Comparison of ENCODE assay signal across 9 mouse cellular contexts in the genomic region with DNA sequence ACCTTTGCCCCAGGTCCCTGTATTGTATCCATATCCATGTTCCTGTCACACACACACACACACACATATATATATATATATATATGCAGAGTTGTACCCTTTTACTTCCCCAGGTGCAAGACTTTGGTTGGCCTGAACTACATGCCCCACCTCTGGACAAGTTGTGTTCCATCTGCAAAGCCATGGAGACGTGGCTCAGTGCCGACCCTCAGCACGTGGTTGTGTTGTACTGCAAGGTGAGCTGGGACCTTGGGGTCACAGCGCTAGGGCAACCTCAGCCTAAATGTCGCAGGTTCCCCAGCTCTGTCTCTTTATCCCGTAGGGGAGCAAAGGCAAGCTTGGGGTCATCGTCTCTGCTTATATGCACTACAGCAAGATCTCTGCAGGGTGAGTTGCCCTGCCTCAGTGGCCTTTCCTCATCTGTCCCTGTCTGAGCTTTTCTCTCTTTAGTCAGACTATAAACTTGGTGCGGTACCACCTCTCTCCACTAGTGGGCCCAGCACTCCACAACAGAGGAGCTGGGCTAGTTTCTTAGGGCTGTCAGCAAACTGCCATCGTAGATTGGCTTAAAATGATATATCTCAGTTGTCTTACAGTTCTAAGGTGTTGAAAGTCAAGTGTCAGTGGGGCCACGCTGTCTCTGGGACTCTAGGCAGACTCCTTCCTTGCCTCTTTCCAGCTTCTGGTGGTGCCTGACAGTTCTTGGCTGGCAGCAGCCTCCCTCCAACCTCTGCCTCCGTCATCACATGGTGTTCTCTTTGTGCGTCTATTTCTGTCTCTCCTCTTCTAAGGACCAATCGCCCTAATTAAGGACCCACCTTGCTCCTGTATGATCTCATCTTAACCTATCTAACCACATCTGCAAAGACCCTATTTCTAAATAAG. TPM values are rescaled to one million over a fixed set of nuclear protein-coding genes. Genes with fewer than 3 reads are reported as not detected.
A peak's percentile ranks its signal among the peaks of the same experiment; 100 is the strongest.
DNase-seq lines count a peak whose midpoint lies in the region; ATAC-seq and TF ChIP-seq lines count a peak whose summit lies in the region.
"Had no signal": no experiment of that assay in that cellular context is flagged by ENCODE, and none has a peak within 500 bp of the region (broad histone marks: within the 10 kb centered on the region; RNA-seq: fewer than 3 reads in every experiment).

No protein-coding gene starts in this region.

- no peaks in the 10 kb centered on the region for H3K9me3 ChIP-seq in G1E (replicated peaks)
- H3K9me3 ChIP-seq in intestine, embryonic 14.5 days (ENCODE audit: control insufficient read depth, low read length), result no peaks in the 10 kb centered on the region
- no peaks in the 10 kb centered on the region for H3K9me3 ChIP-seq in liver, postnatal 0 days (ENCODE audit: low read length)
- H3K9me3 ChIP-seq: megakaryocyte, embryonic 14.5 days had no signal

- no peak overlapping the region; the same call in 1 of the 2 replicates for H3K4me2 ChIP-seq in intestine, embryonic 14.5 days (ENCODE audit: low read length)
- 0 out of 2 replicates have a peak overlapping the region, but pooled peaks have one; percentile 64 for H3K4me2 ChIP-seq in liver, postnatal 0 days (ENCODE audit: low read depth, low read length)

- TF ChIP-seq EP300 in liver, postnatal 0 days (IDR thresholded peaks at IDR 0.05; ENCODE audit: low read depth), result no peak

- TF ChIP-seq CTCF in G1E (IDR thresholded peaks at IDR 0.05; ENCODE audit: low read depth, low read length), result peak; percentile 85
- peak; percentile 84 for TF ChIP-seq CTCF in liver, postnatal 0 days (IDR thresholded peaks at IDR 0.05; ENCODE audit: low read depth)

- ATAC-seq in G1E (ENCODE audit: extremely low read depth, insufficient number of reproducible peaks, low FRiP score, poor library complexity, severe bottlenecking), result 0 out of 2 replicates have a peak, but pooled peaks have one; percentile 24
- no peak for ATAC-seq in intestine, embryonic 14.5 days (replicated peaks; ENCODE audit: low FRiP score, low TSS enrichment, low read depth)
- ATAC-seq in liver, postnatal 0 days, result no peak
- ATAC-seq in neutrophil, adult 5-6 weeks (ENCODE audit: extremely low read depth, insufficient number of reproducible peaks, low FRiP score, poor library complexity, severe bottlenecking), result peak; percentile 43; the same call in 1 of the 2 replicates

- DNase-seq in heart, adult 18-20 months, result peak; percentile 55 to 84
- DNase-seq in heart, postnatal 25 days (ENCODE audit: low spot score), result no peak
- peak; percentile 66 for DNase-seq in G1E (ENCODE audit: low spot score)
- peak; percentile 82 for DNase-seq in cerebellum, adult 8-10 months
- peak; percentile 59 to 71 for DNase-seq in frontal cortex, postnatal 25 days (ENCODE audit: low spot score in 2 of 2)
- peak; percentile 87 for DNase-seq in intestine, embryonic 14.5 days (ENCODE audit: low spot score)
- peak; percentile 78 for DNase-seq in liver, postnatal 0 days

- intact Hi-C loops in heart, postnatal 25 days (cut with DNase I), result loop anchor here (1.0 to 10.0 kb wide), 2 partner anchors 38 to 297 kb away; a partner anchor contains a TSS

- WGBS in intestine, embryonic 14.5 days, result 49% methylated on average over 13 of the region's 13 CpGs
- WGBS in liver, postnatal 0 days (ENCODE audit: insufficient replicate concordance), result 43% methylated on average over 13 of the region's 13 CpGs

- H3K9ac ChIP-seq in intestine, embryonic 14.5 days (ENCODE audit: low read length), result no peak overlapping the region
- no peak overlapping the region for H3K9ac ChIP-seq in liver, postnatal 0 days (replicated peaks)

- H3K27me3 ChIP-seq in G1E (ENCODE audit: insufficient read depth, low read length), result peaks cover 79% of the 10 kb centered on the region
- no peaks in the 10 kb centered on the region for H3K27me3 ChIP-seq in intestine, embryonic 14.5 days (replicated peaks; ENCODE audit: control insufficient read depth, insufficient read depth, low read length)
- 0 out of 2 replicates have a peak, but pooled peaks cover 8% of the 10 kb centered on the region for H3K27me3 ChIP-seq in liver, postnatal 0 days (ENCODE audit: insufficient read depth, low read length)

- H3K4me3 ChIP-seq in G1E (ENCODE audit: low read depth, low read length), result no peak overlapping the region
- H3K4me3 ChIP-seq in intestine, embryonic 14.5 days (ENCODE audit: low read depth, low read length), result no peak overlapping the region
- no peak overlapping the region for H3K4me3 ChIP-seq in liver, postnatal 0 days (ENCODE audit: low read depth, low read length)

- H3K36me3 ChIP-seq in G1E (replicated peaks), result no peaks in the 10 kb centered on the region
- peaks cover 65% of the 10 kb centered on the region for H3K36me3 ChIP-seq in intestine, embryonic 14.5 days (ENCODE audit: control insufficient read depth, insufficient read depth, low read length)
- H3K36me3 ChIP-seq in liver, postnatal 0 days (replicated peaks; ENCODE audit: insufficient read depth, low read length), result peaks cover 24% of the 10 kb centered on the region

- peaks cover 67% of the 10 kb centered on the region for H3K4me1 ChIP-seq in G1E (ENCODE audit: insufficient read depth, low read depth, low read length)
- peaks cover 39% of the 10 kb centered on the region for H3K4me1 ChIP-seq in intestine, embryonic 14.5 days (replicated peaks; ENCODE audit: control insufficient read depth, insufficient read depth, low read length)
- H3K4me1 ChIP-seq in liver, postnatal 0 days (ENCODE audit: insufficient read depth), result peaks cover 40% of the 10 kb centered on the region

- no peak overlapping the region for H3K27ac ChIP-seq in intestine, embryonic 14.5 days (ENCODE audit: low read depth)
- H3K27ac ChIP-seq in liver, postnatal 0 days (ENCODE audit: low read depth), result no peak overlapping the region; the same call in 1 of the 2 replicates

RNA-seq across cellular contexts. Expression of a gene that starts 7.7 kb away (rescaled TPM):
- 100 to 1,000 TPM; 109 to 123 TPM for total RNA-seq in heart, adult 18-20 months (2021)
- total RNA-seq in heart, postnatal 25 days (2021), result 100 to 1,000 TPM in 1 of 2 experiments, 10 to 100 TPM in 1; 98.6 to 118 TPM
- 3.8 TPM in 1 of 2 replicates, not detected in the other for total RNA-seq in G1E (2014; fragmentation: Nextera tagmentation)
- 0.41 and 2.3 TPM in 2 replicates for total RNA-seq in G1E (2017)
- 0.55 and 0.63 TPM in 2 replicates for polyA plus RNA-seq in G1E (2012)
- polyA plus RNA-seq in intestine, embryonic 14.5 days (2014; fragmentation: Nextera tagmentation; extraction: Ambion mirVana), result 41.5 and 48.8 TPM in 2 replicates
- 9.2 TPM in 2 replicates for polyA plus RNA-seq in liver, postnatal 0 days (2015; fragmentation: Nextera tagmentation; extraction: Ambion mirVana)
- total RNA-seq in neutrophil, adult 5-6 weeks (2017), result 0.70 TPM in 1 of 2 replicates, not detected in the other

RNA-seq across cellular contexts. Expression of a gene that starts 28.1 kb away (rescaled TPM):
- 10 to 100 TPM; 14.4 to 15.3 TPM for total RNA-seq in heart, adult 18-20 months (2021)
- total RNA-seq in heart, postnatal 25 days (2021), result 10 to 100 TPM; 13.2 to 15.1 TPM
- total RNA-seq in G1E (2014; fragmentation: Nextera tagmentation), result 5.3 and 7.1 TPM in 2 replicates
- total RNA-seq in G1E (2017), result 12.1 and 12.3 TPM in 2 replicates
- 12.7 and 14.9 TPM in 2 replicates for polyA plus RNA-seq in G1E (2012)
- polyA plus RNA-seq in intestine, embryonic 14.5 days (2014; fragmentation: Nextera tagmentation; extraction: Ambion mirVana), result 14.4 and 16.1 TPM in 2 replicates
- polyA plus RNA-seq in liver, postnatal 0 days (2015; fragmentation: Nextera tagmentation; extraction: Ambion mirVana), result 9.2 and 10.0 TPM in 2 replicates
- 47.0 and 56.1 TPM in 2 replicates for total RNA-seq in neutrophil, adult 5-6 weeks (2017)

RNA-seq across cellular contexts. Expression of a gene that starts 34.4 kb away (rescaled TPM):
- total RNA-seq in heart, adult 18-20 months (2021), result 100 to 1,000 TPM; 151 to 167 TPM
- 100 to 1,000 TPM; 131 to 144 TPM for total RNA-seq in heart, postnatal 25 days (2021)
- 196 and 223 TPM in 2 replicates for total RNA-seq in G1E (2014; fragmentation: Nextera tagmentation)
- 409 and 435 TPM in 2 replicates for total RNA-seq in G1E (2017)
- 353 and 439 TPM in 2 replicates for polyA plus RNA-seq in G1E (2012)
- 141 and 152 TPM in 2 replicates for polyA plus RNA-seq in intestine, embryonic 14.5 days (2014; fragmentation: Nextera tagmentation; extraction: Ambion mirVana)
- polyA plus RNA-seq in liver, postnatal 0 days (2015; fragmentation: Nextera tagmentation; extraction: Ambion mirVana), result 30.9 and 32.2 TPM in 2 replicates
- 186 and 190 TPM in 2 replicates for total RNA-seq in neutrophil, adult 5-6 weeks (2017)

RNA-seq across cellular contexts. Expression of a gene that starts 36.2 kb away (rescaled TPM):
- 10 to 100 TPM; 23.3 to 39.7 TPM for total RNA-seq in heart, adult 18-20 months (2021)
- 10 to 100 TPM; 38.3 to 43.6 TPM for total RNA-seq in heart, postnatal 25 days (2021)
- total RNA-seq in G1E (2014; fragmentation: Nextera tagmentation) (0.68 TPM in 1 of 2 replicates, not detected in the other), G1E (2017) (1.3 and 1.9 TPM in 2 replicates)
- polyA plus RNA-seq in G1E (2012), result 0.21 and 0.30 TPM in 2 replicates
- polyA plus RNA-seq in intestine, embryonic 14.5 days (2014; fragmentation: Nextera tagmentation; extraction: Ambion mirVana), result 8.8 and 10.4 TPM in 2 replicates
- 4.8 and 5.9 TPM in 2 replicates for polyA plus RNA-seq in liver, postnatal 0 days (2015; fragmentation: Nextera tagmentation; extraction: Ambion mirVana)
- total RNA-seq in neutrophil, adult 5-6 weeks (2017), result 4.7 and 6.5 TPM in 2 replicates

RNA-seq across cellular contexts. Expression of a gene that starts 42.4 kb away (rescaled TPM):
- total RNA-seq in heart, adult 18-20 months (2021), result not detected
- under 1 TPM in 1 of 2 experiments, not detected in 1; 0.11 TPM for total RNA-seq in heart, postnatal 25 days (2021)
- 7.4 and 8.1 TPM in 2 replicates for total RNA-seq in G1E (2014; fragmentation: Nextera tagmentation)
- total RNA-seq in G1E (2017), result 3.1 and 3.3 TPM in 2 replicates
- polyA plus RNA-seq in G1E (2012), result 0.64 and 1.1 TPM in 2 replicates
- polyA plus RNA-seq in intestine, embryonic 14.5 days (2014; fragmentation: Nextera tagmentation; extraction: Ambion mirVana), result 3.0 and 4.7 TPM in 2 replicates
- polyA plus RNA-seq in liver, postnatal 0 days (2015; fragmentation: Nextera tagmentation; extraction: Ambion mirVana), result 10.9 and 13.6 TPM in 2 replicates
- total RNA-seq in neutrophil, adult 5-6 weeks (2017), result 13.3 and 14.4 TPM in 2 replicates

Comparison
In these comparisons a context has a peak if more than half of its experiments do, and no peak if none do; other contexts are left out.
1. ATAC-seq: peak in G1E (single experiment) and neutrophil, adult 5-6 weeks (single experiment); none in intestine, embryonic 14.5 days (single experiment) and liver, postnatal 0 days (single experiment).
2. RNA of a gene that starts 7.7 kb away (total RNA-seq): 109 to 123 TPM in heart, adult 18-20 months and 98.6 to 118 TPM in heart, postnatal 25 days; 0.41 to 3.8 TPM in G1E and 0.70 TPM in neutrophil, adult 5-6 weeks; every median in the first group is over 10 times any median in the second.